Mouse (Mus musculus) heart, adult 2 months (tissue): ENCODE measurements around the gene Msgn1. TPM values are rescaled to one million over a fixed set of nuclear protein-coding genes. Genes with fewer than 3 reads are reported as not detected.

ENCODE experiments used
- DNase-seq, 2 experiments: peaks; one replicate each; pipeline ENCODE4 v3.0.0; 2021
- H3K27ac ChIP-seq: fragments of 200-600 bp; 2 replicates; pipeline ENCODE4 v1.8.1; 2022
- H3K27me3 ChIP-seq: fragments of 200-500 bp; 2 replicates; pipeline ENCODE4 v1.6.1; 2012; ENCODE audit warnings: mild to moderate bottlenecking, low read length, inconsistent platforms, mixed read lengths; ENCODE audit not compliant: control insufficient read depth, insufficient read depth
- H3K36me3 ChIP-seq: fragments of 200-500 bp; 2 replicates; pipeline ENCODE4 v1.6.1; 2012; ENCODE audit warnings: low read length, inconsistent platforms; ENCODE audit not compliant: control insufficient read depth, insufficient read depth
- H3K4me1 ChIP-seq: fragments of 200-500 bp; 2 replicates; pipeline ENCODE4 v1.6.1; 2011; ENCODE audit warnings: low read length; ENCODE audit not compliant: control insufficient read depth, insufficient read depth
- H3K4me3 ChIP-seq: fragments of 200-600 bp; 2 replicates; pipeline ENCODE4 v1.8.1; 2022
- H3K79me2 ChIP-seq: fragments of 200-500 bp; replicated peaks from 2 replicates; pipeline ENCODE4 v1.6.1; 2012; ENCODE audit warnings: mild to moderate bottlenecking, inconsistent platforms, low read length, moderate library complexity, mixed read lengths; ENCODE audit not compliant: control insufficient read depth, insufficient read depth
- H3K9ac ChIP-seq: fragments of 200-500 bp; 2 replicates; pipeline ENCODE4 v1.6.1; 2012; ENCODE audit warnings: low read depth, mild to moderate bottlenecking, control low read depth, inconsistent platforms, low read length, mixed read lengths
- CTCF ChIP-seq: fragments of 200-600 bp; IDR thresholded peaks from 2 replicates; pipeline ENCODE4 v1.8.1; 2022; ENCODE audit warnings: antibody characterized with exemption, mild to moderate bottlenecking, moderate library complexity
- EP300 ChIP-seq: fragments of 200-500 bp; IDR thresholded peaks from 2 replicates; pipeline ENCODE4 v1.6.1; 2011; ENCODE audit warnings: low read depth, low read length, control low read depth; ENCODE audit not compliant: insufficient read depth
- POLR2A ChIP-seq: fragments of 200-500 bp; IDR thresholded peaks from 2 replicates; pipeline ENCODE4 v1.6.1; 2011; ENCODE audit warnings: mild to moderate bottlenecking, low read depth, low read length, control low read depth; ENCODE audit not compliant: insufficient read depth
- WGBS: fragments of 180-500 bp; shearing (Covaris S2); methylation state at CpG from one replicate; pipeline ENCODE4 v1.1.7; 2018; 5-methylcytosine and 5-hydroxymethylcytosine counted together
- intact Hi-C: fragments of 180-260 bp; cut with DNase I; formaldehyde crosslinking; loops from one replicate; pipeline ENCODE4 v1.15.1; 2025
- polyA plus RNA-seq: library from polyadenylated mRNA; depleted of rRNA; stranded (reverse); fragments of >200 nt; gene quantifications from 2 replicates; pipeline ENCODE4 v1.2.3, GENCODE M21; 2012
- total RNA-seq, 2 experiments: library from RNA; stranded (reverse); gene quantifications; 2 replicates each; pipeline ENCODE4 v1.2.3; 2021

Msgn1 gene
- total and polyA plus RNA-seq, 3 experiments = not detected

DNA sequence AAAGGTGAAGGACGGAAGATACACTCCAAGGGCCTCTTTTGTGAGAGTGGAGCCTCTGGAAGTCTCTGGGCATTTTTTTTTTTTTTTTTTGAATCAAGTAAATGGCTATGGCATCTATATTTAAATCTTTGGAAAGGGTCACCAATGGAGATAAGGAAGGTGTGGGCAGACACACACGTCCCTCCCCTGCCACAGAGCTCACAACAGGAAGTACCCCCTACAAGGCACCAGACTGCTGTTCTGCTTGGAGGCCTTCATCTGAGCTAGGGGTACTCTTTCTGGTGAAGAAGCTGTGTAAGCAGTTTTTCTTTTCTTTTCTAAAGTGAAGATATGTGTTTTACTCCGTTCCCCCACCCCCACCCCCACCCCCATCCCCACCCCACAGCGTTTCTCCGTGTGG lies 11.9 kb downstream of the Msgn1 start:
- Histone ChIP-seq H3K4me3 (no peak overlapping the region), H3K4me1 (peaks cover 1% of the 10 kb centered on the region; the same call in 1 of the 2 replicates), H3K9ac (no peak overlapping the region), H3K27ac (peak overlapping the region; percentile 75), H3K36me3 (no peaks in the 10 kb centered on the region), H3K79me2 (no peaks in the 10 kb centered on the region), H3K27me3 (no peaks in the 10 kb centered on the region)
- intact Hi-C loops = loop anchor here (5.0 kb wide), 2 partner anchors 90 to 140 kb away; no protein-coding TSS in a partner anchor
- TF ChIP-seq CTCF (no peak), EP300 (no peak), POLR2A (no peak)
- 54% methylated on average over 5 of the region's 5 CpGs for WGBS
- no peak for DNase-seq

DNA sequence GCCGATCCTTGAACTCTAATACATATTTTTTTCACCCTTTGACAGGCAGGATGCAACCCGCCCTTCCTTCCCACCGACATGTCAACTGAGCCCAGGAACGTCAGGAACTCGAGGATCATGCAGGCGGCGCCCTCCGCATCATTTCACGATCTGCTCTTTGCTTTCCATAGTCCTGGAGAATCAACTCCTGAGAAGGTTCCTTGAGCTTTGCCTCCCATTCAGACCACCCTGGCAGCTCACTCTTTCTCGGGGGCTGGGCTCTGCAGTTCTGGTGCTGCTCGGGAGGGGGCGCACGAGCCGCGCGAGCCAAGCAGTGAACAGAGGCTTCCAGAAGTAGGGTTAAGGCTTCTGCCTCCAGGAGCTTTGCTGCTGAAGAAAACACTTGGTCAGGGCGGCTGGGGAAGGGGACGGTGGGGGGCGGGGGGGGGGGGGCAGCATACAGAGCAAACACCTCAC lies 12.6 kb downstream of the Msgn1 start:
- Histone ChIP-seq H3K4me1 (peaks cover 1% of the 10 kb centered on the region; the same call in 1 of the 2 replicates), H3K79me2 (no peaks in the 10 kb centered on the region), H3K9ac (peak overlapping the region; percentile 36; the same call in 1 of the 2 replicates), H3K4me3 (peak overlapping the region; percentile 36; the same call in 1 of the 2 replicates), H3K27ac (peak overlapping the region; percentile 75), H3K36me3 (no peaks in the 10 kb centered on the region), H3K27me3 (no peaks in the 10 kb centered on the region)
- intact Hi-C loops = loop anchor here (5.0 kb wide), 2 partner anchors 91 to 141 kb away; no protein-coding TSS in a partner anchor
- 3% methylated on average over 19 of the region's 19 CpGs for WGBS
- TF ChIP-seq CTCF (peak; percentile 85), POLR2A (no peak), EP300 (peak; percentile 72; the same call in 1 of the 2 replicates)
- peak; percentile 83 to 91 for DNase-seq

DNA sequence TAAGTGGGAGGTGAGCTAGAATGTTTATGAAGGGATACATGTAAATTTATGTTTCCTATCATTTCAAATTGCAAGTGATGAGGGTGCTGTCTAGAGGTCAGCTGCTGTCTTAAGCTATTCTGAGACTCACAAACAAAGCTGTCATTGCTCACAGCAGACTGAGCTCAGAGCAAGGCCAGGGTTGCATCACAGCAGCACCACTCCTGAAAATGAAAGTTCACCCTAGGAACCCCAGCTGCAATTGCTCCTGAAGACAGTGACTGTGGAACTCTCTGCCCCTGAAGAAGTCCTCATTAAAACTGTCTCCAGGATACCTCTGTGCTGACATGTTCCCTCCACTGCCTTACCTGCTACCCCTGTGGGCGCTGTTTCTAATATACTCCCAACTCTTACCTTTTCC lies 13.7 kb downstream of the Msgn1 start:
- Histone ChIP-seq H3K79me2 (no peaks in the 10 kb centered on the region), H3K4me3 (no peak overlapping the region), H3K4me1 (peaks cover 1% of the 10 kb centered on the region; the same call in 1 of the 2 replicates), H3K9ac (no peak overlapping the region), H3K27me3 (no peaks in the 10 kb centered on the region), H3K36me3 (no peaks in the 10 kb centered on the region), H3K27ac (peak overlapping the region; percentile 7; the same call in 1 of the 2 replicates)
- 80% methylated on average over 1 of the region's 1 CpGs for WGBS
- peak in 1 of 2 experiments; percentile 18 for DNase-seq
- TF ChIP-seq POLR2A (no peak), EP300 (no peak), CTCF (no peak)
- intact Hi-C loops = loop anchor here (5.0 kb wide), 2 partner anchors 92 to 142 kb away; no protein-coding TSS in a partner anchor

DNA sequence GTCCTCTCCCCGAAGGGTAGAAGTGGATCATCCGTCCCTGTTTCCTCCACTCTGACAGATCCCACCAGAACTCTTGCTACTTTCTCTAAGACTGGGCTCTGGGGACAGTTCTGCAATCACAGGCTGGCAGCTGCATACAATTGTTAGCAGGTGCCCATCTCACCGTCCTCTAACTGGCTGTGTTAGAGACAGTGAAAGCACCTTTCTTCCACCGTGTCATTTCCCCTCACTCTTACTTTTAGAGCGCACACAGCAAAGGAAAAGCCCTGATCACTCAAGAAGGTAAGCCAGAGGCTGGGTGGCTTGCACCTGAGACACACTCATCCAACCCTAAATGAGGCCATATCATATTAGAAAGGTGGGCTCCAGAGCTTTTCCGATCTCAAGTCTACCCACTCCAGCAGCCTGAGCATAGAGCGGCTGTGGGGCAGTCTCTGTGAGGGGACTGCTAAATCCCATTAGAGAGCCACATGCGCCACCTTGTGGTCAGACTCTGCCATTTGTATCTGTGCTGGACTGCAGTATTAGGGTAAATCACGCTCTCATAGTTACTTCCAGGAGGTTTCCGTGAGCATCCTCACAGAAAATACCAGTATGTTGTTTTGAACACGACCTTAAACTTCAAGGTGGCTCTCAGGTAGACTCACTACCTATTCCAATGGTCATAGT lies 30.2 kb downstream of the Msgn1 start:
- no peak overlapping the region for H3K9ac ChIP-seq

DNA sequence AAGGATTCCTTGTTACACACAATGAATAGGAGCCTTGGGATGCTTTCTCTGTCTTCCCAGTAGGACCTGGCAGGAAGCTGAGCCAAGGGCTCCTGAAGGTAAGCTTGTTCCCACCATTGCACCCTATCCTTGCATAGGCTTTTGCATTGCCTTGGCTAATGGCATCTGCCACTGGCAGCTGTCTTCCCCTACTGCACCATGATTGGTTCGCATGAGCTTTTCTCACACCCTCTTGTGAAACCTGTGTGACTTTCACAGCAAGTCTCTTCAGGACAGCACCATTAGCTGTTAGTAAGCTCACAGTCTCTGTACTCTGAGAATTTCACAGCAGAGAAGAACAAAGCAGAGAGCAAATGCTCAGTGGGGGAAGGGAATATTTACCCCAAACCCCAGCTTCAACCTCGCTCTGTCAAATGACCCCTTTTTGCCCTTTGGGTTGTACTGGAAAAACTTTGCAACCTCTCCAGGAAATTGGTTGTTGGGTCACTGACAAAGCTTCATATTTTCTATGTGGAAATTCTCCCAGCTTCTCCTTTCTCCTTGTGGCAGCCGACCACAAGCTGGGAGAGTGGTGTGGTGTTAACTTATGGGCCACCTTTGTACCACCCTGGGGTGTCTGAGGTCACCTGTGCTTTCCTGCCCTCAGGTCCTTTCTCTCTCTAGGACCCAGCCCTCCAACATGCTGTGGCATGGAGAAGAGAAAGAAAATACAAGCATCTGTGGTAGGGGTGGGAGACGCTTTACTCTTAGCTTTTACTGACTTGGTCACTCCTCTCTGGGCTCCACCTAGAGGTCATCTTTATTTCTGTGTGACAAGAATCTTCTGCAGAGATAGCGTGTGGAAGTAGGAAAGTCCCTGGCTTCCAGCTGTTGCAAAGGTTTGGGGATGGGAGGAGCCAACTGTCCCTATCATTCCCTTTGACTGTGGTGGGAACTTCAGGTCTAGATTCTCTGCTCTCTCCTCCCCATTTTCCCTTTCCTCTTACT lies 31.1 kb downstream of the Msgn1 start:
- Histone ChIP-seq H3K9ac (no peak overlapping the region), H3K4me3 (no peak overlapping the region), H3K79me2 (no peaks in the 10 kb centered on the region), H3K4me1 (no peaks in the 10 kb centered on the region), H3K27ac (no peak overlapping the region), H3K27me3 (peaks cover 2% of the 10 kb centered on the region; the same call in 1 of the 2 replicates), H3K36me3 (no peaks in the 10 kb centered on the region)
- 20% methylated on average over 5 of the region's 5 CpGs for WGBS
- peak; percentile 25 for TF ChIP-seq CTCF
- no peak for TF ChIP-seq EP300
- DNase-seq = no peak
- intact Hi-C loops = loop anchor here (1.0 to 5.0 kb wide), 3 partner anchors 160 to 579 kb away; no protein-coding TSS in a partner anchor

More for the DNA sequence above, 30.2 kb downstream of the Msgn1 start:
- H3K27ac ChIP-seq = no peak overlapping the region
- peak; percentile 77 to 86 for DNase-seq
- H3K4me1 ChIP-seq = no peaks in the 10 kb centered on the region
- WGBS = 21% methylated on average over 11 of the region's 11 CpGs
- H3K4me3 ChIP-seq = no peak overlapping the region
- intact Hi-C loops = loop anchor here (1.0 to 5.0 kb wide), 3 partner anchors 159 to 580 kb away; no protein-coding TSS in a partner anchor
- TF ChIP-seq CTCF = peak; percentile 92
- peak; percentile 42; the same call in 1 of the 2 replicates for TF ChIP-seq EP300
- no peak for TF ChIP-seq POLR2A
- H3K27me3 ChIP-seq = peaks cover 2% of the 10 kb centered on the region; the same call in 1 of the 2 replicates
- no peaks in the 10 kb centered on the region for H3K79me2 ChIP-seq
- no peaks in the 10 kb centered on the region for H3K36me3 ChIP-seq
